8 mouse cellular contexts compared by ENCODE assay signal in the genomic region with DNA sequence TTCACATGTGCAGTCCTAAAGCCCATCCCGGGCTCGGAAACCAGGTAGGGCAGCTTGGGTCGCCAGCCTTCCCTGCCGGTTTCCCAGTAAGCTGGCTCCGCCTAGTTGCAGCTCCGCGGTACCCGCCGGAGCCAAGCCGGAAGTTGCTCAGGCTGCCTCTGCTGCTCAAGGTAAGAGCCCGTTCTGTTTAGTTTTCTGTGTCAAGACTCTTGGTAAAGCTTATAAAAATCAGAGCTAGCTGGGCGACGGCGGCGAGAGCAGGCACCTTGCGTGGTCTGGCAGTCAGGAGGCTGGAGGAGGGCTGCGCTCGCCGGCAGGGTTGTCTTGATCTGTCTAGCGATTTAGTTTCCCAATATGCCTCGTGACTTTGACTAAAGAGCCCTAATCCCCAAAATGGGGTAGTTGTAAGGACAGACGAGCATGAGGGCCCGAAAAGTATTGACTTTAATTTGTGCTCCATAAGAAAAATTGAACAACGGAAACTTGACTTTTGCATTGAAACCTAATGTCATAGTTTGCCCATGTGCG. TPM values are rescaled to one million over a fixed set of nuclear protein-coding genes. Genes with fewer than 3 reads are reported as not detected.
DNase-seq lines count a peak whose midpoint lies in the region; ATAC-seq lines count a peak whose summit lies in the region.

No protein-coding gene starts in this region.

- peak; percentile 85 for DNase-seq in ZHBTc4 (ENCODE audit: low read depth, low spot score)
- DNase-seq in gastrocnemius, postnatal 10 days = peak; percentile 31
- peak; percentile 81 for DNase-seq in induced T-regulatory cell, adult 2 months (ENCODE audit: low read depth)
- DNase-seq in left cerebral cortex, postnatal 10 days (ENCODE audit: extremely low spot score in 1 of 2, low spot score in 2 of 2) = peak; percentile 19 to 53
- DNase-seq in right cerebral cortex, adult 18-20 months = peak; percentile 38
- DNase-seq in urinary bladder, adult 2 months (ENCODE audit: low spot score) = peak; percentile 67

- ATAC-seq in common myeloid progenitor, adult 5-6 weeks (replicated peaks; ENCODE audit: low read depth, poor library complexity, severe bottlenecking) = peak; percentile 41

- peaks cover 69% of the 10 kb centered on the region for H3K4me1 ChIP-seq in megakaryocyte, embryonic 14.5 days

- H3K9me3 ChIP-seq in megakaryocyte, embryonic 14.5 days = no peaks in the 10 kb centered on the region

- H3K27me3 ChIP-seq in megakaryocyte, embryonic 14.5 days (replicated peaks) = no peaks in the 10 kb centered on the region

- peaks cover 6% of the 10 kb centered on the region for H3K36me3 ChIP-seq in megakaryocyte, embryonic 14.5 days (replicated peaks; ENCODE audit: low read length)

- intact Hi-C loops in left cerebral cortex, postnatal 10 days (cut with DNase I) = no loop called here

- H3K4me3 ChIP-seq in megakaryocyte, embryonic 14.5 days (replicated peaks) = peak overlapping the region; percentile 98

RNA-seq across cellular contexts. Expression of gene Frrs1, which starts 2.3 kb away (rescaled TPM):
- total RNA-seq in common myeloid progenitor, adult 5-6 weeks (2017) = 43.7 and 47.0 TPM in 2 replicates
- total RNA-seq in gastrocnemius, postnatal 10 days (2021) = 1 to 10 TPM; 1.9 to 2.8 TPM
- total RNA-seq in left cerebral cortex, postnatal 10 days (2021) = 1 to 10 TPM; 1.8 to 3.1 TPM
- 13.7 TPM in 1 of 2 replicates, not detected in the other for polyA plus RNA-seq in megakaryocyte, embryonic 14.5 days (2012; ENCODE audit: insufficient read depth, low replicate concordance)
- polyA plus RNA-seq in urinary bladder, adult 2 months (2012; rRNA removed) = 14.6 and 15.3 TPM in 2 replicates

RNA-seq across cellular contexts. Expression of gene Agl, which starts 53.6 kb away (rescaled TPM):
- total RNA-seq in common myeloid progenitor, adult 5-6 weeks (2017) = 7.5 and 10.9 TPM in 2 replicates
- 100 to 1,000 TPM; 369 to 472 TPM for total RNA-seq in gastrocnemius, postnatal 10 days (2021)
- 10 to 100 TPM; 25.5 to 26.1 TPM for total RNA-seq in left cerebral cortex, postnatal 10 days (2021)
- polyA plus RNA-seq in megakaryocyte, embryonic 14.5 days (2012; ENCODE audit: insufficient read depth, low replicate concordance) = 0.34 and 1.0 TPM in 2 replicates
- 17.3 and 27.2 TPM in 2 replicates for polyA plus RNA-seq in urinary bladder, adult 2 months (2012; rRNA removed)

Comparison
In these comparisons a context has a peak if more than half of its experiments do, and no peak if none do; other contexts are left out.
1. Peak in every context shown above with its lines: DNase-seq, ATAC-seq and H3K4me3 ChIP-seq.
2. DNase-seq: peak in every context shown above with its lines; median percentile 85 in ZHBTc4; 81 in induced T-regulatory cell, adult 2 months; 67 in urinary bladder, adult 2 months; 38 in right cerebral cortex, adult 18-20 months; 36 in left cerebral cortex, postnatal 10 days; 31 in gastrocnemius, postnatal 10 days.
3. RNA of gene Frrs1, which starts 2.3 kb away (total RNA-seq): 43.7 to 47.0 TPM in common myeloid progenitor, adult 5-6 weeks; 1.8 to 3.1 TPM in left cerebral cortex, postnatal 10 days and 1.9 to 2.8 TPM in gastrocnemius, postnatal 10 days; every median in the first group is over 10 times any median in the second.
4. RNA of gene Agl, which starts 53.6 kb away (total RNA-seq): 369 to 472 TPM in gastrocnemius, postnatal 10 days; 25.5 to 26.1 TPM in left cerebral cortex, postnatal 10 days and 7.5 to 10.9 TPM in common myeloid progenitor, adult 5-6 weeks; every median in the first group is over 10 times any median in the second.